Mouse (Mus musculus) urinary bladder, adult 2 months (tissue): ENCODE results near the gene Farp1. TPM values are rescaled to one million over a fixed set of nuclear protein-coding genes. Genes with fewer than 3 reads are reported as not detected.
"Not testable (repeated sequence)": the region's sequence is repeated elsewhere in the genome, so short reads cannot be mapped to it uniquely, and the experiment has no call there.

Experiments
- DNase-seq: peaks from one replicate; pipeline ENCODE4 v3.0.0; 2022; ENCODE audit warnings: low spot score
- polyA plus RNA-seq: library from polyadenylated mRNA; depleted of rRNA; stranded (reverse); fragments of >200 nt; gene quantifications from 2 replicates; pipeline ENCODE4 v1.2.3, GENCODE M21; 2012

The Farp1 gene
- polyA plus RNA-seq, 1 experiment = 31.7 TPM

- DNase-seq = no peak
These were observed 69.8 kb downstream of the Farp1 start for GRCm38 (mm10) chr14:121104760-121105329.

GRCm38 (mm10) chr14:121106906-121107305 is 71.9 kb downstream of the Farp1 start:
- no peak for DNase-seq

GRCm38 (mm10) chr14:121107707-121108285 is 72.8 kb downstream of the Farp1 start:
- no peak for DNase-seq

- no peak for DNase-seq
These were observed 73.6 kb downstream of the Farp1 start for GRCm38 (mm10) chr14:121108439-121109115.

GRCm38 (mm10) chr14:121109116-121109504 is 74.1 kb downstream of the Farp1 start:
- DNase-seq = no peak

- DNase-seq = no peak
These were observed 75.7 kb downstream of the Farp1 start for GRCm38 (mm10) chr14:121110492-121111267.

- DNase-seq = no peak
These were observed 77.1 kb downstream of the Farp1 start for GRCm38 (mm10) chr14:121112061-121112460.

- DNase-seq = no peak
These were observed 78.8 kb downstream of the Farp1 start for GRCm38 (mm10) chr14:121113785-121114184.

- no peak for DNase-seq
These were observed 81.7 kb downstream of the Farp1 start for GRCm38 (mm10) chr14:121116696-121117095.

- DNase-seq = no peak
These were observed 83.9 kb downstream of the Farp1 start for GRCm38 (mm10) chr14:121118860-121119259.

GRCm38 (mm10) chr14:121121664-121122063 is 86.7 kb downstream of the Farp1 start:
- DNase-seq = no peak

- DNase-seq = no peak
These were observed 87.9 kb downstream of the Farp1 start for GRCm38 (mm10) chr14:121122852-121123251.

- DNase-seq = no peak
These were observed 89.5 kb downstream of the Farp1 start for GRCm38 (mm10) chr14:121124409-121125010.

- no peak for DNase-seq
These were observed 90.7 kb downstream of the Farp1 start for GRCm38 (mm10) chr14:121125651-121126050.

- no peak for DNase-seq
These were observed 91.3 kb downstream of the Farp1 start for GRCm38 (mm10) chr14:121126291-121126690.

- DNase-seq = no peak
These were observed 94.1 kb downstream of the Farp1 start for GRCm38 (mm10) chr14:121128858-121129800.

GRCm38 (mm10) chr14:121130351-121130750 is 95.4 kb downstream of the Farp1 start:
- DNase-seq = not testable (repeated sequence)

- no peak for DNase-seq
These were observed 99.4 kb downstream of the Farp1 start for GRCm38 (mm10) chr14:121134414-121134813.

- DNase-seq = no peak
These were observed 108.9 kb downstream of the Farp1 start for GRCm38 (mm10) chr14:121143831-121144455.

GRCm38 (mm10) chr14:121144496-121144895 is 109.5 kb downstream of the Farp1 start:
- no peak for DNase-seq
